Mouse (Mus musculus) embryonic facial prominence, embryonic 15.5 days (tissue): ENCODE results near the gene Plcb4. TPM values are rescaled to one million over a fixed set of nuclear protein-coding genes. Genes with fewer than 3 reads are reported as not detected.
A peak's percentile ranks its signal among the peaks of the same experiment; 100 is the strongest.

ENCODE experiments used
- ATAC-seq: fragments of 200-750 bp; cut with Nextera tagmentation; 2 replicates; pipeline ENCODE4 v1.8.0; 2017; ENCODE audit warnings: low read depth, moderate TSS enrichment; ENCODE audit not compliant: insufficient number of reproducible peaks, low FRiP score, low TSS enrichment
- H3K27ac ChIP-seq: fragments of 300-500 bp; sonication (generic); replicated peaks from 2 replicates; pipeline ENCODE4 v1.5.1; 2015; ENCODE audit warnings: mild to moderate bottlenecking, inconsistent platforms
- H3K27me3 ChIP-seq: fragments of 300-500 bp; sonication (generic); 2 replicates; pipeline ENCODE4 v1.6.1; 2015; ENCODE audit warnings: inconsistent platforms
- H3K36me3 ChIP-seq: fragments of 300-500 bp; sonication (generic); 2 replicates; pipeline ENCODE4 v1.6.1; 2015; ENCODE audit warnings: mild to moderate bottlenecking, inconsistent platforms
- H3K4me1 ChIP-seq: fragments of 300-500 bp; sonication (generic); 2 replicates; pipeline ENCODE4 v1.6.1; 2015; ENCODE audit warnings: inconsistent platforms
- H3K4me2 ChIP-seq: fragments of 300-500 bp; sonication (generic); replicated peaks from 2 replicates; pipeline ENCODE4 v1.6.1; 2015; ENCODE audit warnings: mild to moderate bottlenecking, inconsistent platforms
- H3K4me3 ChIP-seq: fragments of 300-500 bp; sonication (generic); replicated peaks from 2 replicates; pipeline ENCODE4 v1.5.1; 2015; ENCODE audit warnings: mild to moderate bottlenecking, inconsistent platforms
- H3K9ac ChIP-seq: fragments of 300-500 bp; sonication (generic); 2 replicates; pipeline ENCODE4 v1.6.1; 2015; ENCODE audit warnings: inconsistent platforms
- H3K9me3 ChIP-seq: fragments of 300-500 bp; sonication (generic); replicated peaks from 2 replicates; pipeline ENCODE4 v1.6.1; 2016; ENCODE audit warnings: inconsistent platforms
- WGBS: fragments of 180-500 bp; shearing (Covaris S2); methylation state at CpG from one replicate; pipeline ENCODE4 v1.1.7; 2015; 5-methylcytosine and 5-hydroxymethylcytosine counted together
- polyA plus RNA-seq: library from polyadenylated mRNA; unstranded; fragments of >200 nt; fragmentation: Nextera tagmentation; extraction: Ambion mirVana; gene quantifications from 2 replicates; pipeline ENCODE4 v1.2.1, GENCODE M21; 2015

The Plcb4 gene
- polyA plus RNA-seq, 1 experiment from 2014 or later, result 20.6 TPM

DNA sequence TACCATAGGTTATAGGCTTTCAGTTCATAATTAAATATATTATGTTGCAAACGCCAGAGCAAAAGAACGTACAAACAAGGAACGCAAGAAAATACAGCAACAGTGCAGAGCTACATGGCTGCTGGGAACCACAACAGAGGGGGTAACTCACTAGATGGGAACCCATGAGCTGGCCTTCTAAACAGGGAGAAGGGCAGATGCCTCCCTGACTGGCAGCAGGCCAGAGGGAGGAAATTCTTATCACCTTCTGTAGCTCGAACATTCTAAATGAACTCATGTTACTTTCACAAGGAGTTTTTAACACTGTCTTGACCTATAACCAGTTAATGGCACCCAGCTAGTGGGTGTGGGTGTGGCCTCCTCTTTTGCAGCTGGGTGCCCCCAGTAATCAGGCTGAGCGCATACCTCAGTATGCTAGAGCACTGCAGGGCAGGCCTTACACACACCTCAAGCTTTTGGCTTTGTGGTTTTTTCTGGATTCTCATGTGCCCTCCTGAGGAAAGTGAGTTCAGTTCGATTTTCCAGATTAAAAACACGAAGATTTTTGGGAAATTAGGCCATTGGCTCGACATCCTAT lies 102.5 kb downstream of the Plcb4 start:
- Histone ChIP-seq H3K27ac (no peak overlapping the region), H3K9ac (no peak overlapping the region), H3K4me2 (no peak overlapping the region), H3K27me3 (no peaks in the 10 kb centered on the region), H3K4me3 (no peak overlapping the region), H3K9me3 (no peaks in the 10 kb centered on the region), H3K36me3 (no peaks in the 10 kb centered on the region), H3K4me1 (peaks cover 9% of the 10 kb centered on the region; the same call in 1 of the 2 replicates)
- WGBS, result 62% methylated on average over 8 of the region's 8 CpGs
- no peak for ATAC-seq

DNA sequence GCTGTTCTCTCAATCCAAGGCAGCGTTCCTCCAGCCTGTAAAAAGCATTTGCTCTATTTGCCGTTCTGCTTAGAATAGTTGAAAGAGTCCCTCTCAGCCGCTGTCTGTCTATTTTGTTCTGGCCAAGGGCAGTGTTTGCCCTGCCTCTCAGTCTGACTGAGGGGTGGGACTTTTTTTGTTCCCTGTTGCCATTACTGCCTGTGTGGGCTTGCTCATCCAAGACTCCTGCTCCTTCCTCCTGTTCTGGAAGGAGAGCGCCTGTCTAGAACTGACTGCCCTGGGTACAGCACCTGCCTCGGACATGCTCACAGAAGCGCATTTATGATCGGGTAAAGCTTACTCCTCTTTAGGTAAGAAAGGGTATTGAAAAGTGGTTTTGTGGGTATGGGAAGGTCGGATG lies 105.9 kb downstream of the Plcb4 start:
- H3K27ac ChIP-seq, result no peak overlapping the region
- peaks cover 6% of the 10 kb centered on the region; the same call in 1 of the 2 replicates for H3K4me1 ChIP-seq
- no peak overlapping the region for H3K4me2 ChIP-seq
- no peaks in the 10 kb centered on the region for H3K9me3 ChIP-seq
- H3K27me3 ChIP-seq, result no peaks in the 10 kb centered on the region
- H3K9ac ChIP-seq, result no peak overlapping the region
- H3K36me3 ChIP-seq, result no peaks in the 10 kb centered on the region
- H3K4me3 ChIP-seq, result no peak overlapping the region
- 41% methylated on average over 8 of the region's 8 CpGs for WGBS
- ATAC-seq, result no peak

DNA sequence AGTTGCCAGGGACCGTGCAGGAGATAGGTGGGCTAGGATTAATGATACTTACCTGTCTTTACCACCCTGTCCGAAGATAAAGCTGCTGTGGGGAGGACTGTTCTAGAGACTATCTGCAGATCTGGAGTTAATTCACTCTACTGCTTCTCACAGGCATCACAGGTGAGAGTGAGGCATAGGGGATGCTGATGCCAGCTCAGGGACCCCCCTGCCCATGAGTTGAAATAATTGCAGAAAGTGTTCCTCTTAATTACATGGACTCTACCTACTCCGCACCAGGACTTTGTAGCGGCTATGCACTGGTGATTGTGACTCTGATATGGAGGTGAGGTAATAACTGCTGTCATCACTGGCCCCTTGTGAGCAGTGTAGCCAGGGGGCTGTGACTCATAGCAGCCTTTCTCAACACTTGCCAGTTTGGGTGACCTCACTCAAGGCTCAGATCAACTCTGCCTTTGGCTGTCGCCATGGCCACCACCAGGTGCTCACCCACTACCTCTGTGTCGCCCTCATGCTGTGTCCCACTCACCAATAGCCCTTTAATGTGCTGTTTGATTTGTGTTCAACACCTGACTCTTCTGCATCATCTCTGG lies 107.8 kb downstream of the Plcb4 start:
- Histone ChIP-seq H3K36me3 (no peaks in the 10 kb centered on the region), H3K9ac (no peak overlapping the region), H3K4me1 (no peaks in the 10 kb centered on the region), H3K9me3 (no peaks in the 10 kb centered on the region), H3K4me3 (no peak overlapping the region), H3K27me3 (no peaks in the 10 kb centered on the region), H3K4me2 (no peak overlapping the region), H3K27ac (no peak overlapping the region)
- ATAC-seq, result peak; percentile 47; the same call in 1 of the 2 replicates
- 75% methylated on average over 6 of the region's 6 CpGs for WGBS

DNA sequence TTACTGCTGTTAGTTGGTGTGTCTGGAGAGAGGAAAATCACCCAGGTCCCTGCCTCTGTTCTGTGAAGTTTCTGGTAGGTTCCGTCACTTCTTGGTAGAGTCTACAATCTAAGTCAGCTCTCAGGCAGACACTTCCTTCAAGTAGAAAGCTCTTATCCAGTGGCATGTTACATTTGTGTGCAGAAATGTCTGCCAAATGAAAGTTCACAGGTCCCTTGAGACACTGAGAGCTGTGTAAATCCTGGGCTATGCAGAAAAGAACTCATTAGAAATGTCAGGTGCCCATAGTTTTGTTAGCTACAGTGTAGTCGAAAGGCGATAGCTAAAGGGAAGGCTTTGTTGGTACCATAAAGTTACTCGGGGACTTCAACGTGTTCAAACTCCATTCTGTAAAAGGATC lies 108.7 kb downstream of the Plcb4 start:
- ATAC-seq, result no peak; the same call in 1 of the 2 replicates
- no peak overlapping the region for H3K4me2 ChIP-seq
- H3K27ac ChIP-seq, result no peak overlapping the region
- H3K36me3 ChIP-seq, result no peaks in the 10 kb centered on the region
- H3K4me3 ChIP-seq, result no peak overlapping the region
- no peaks in the 10 kb centered on the region for H3K27me3 ChIP-seq
- 69% methylated on average over 5 of the region's 5 CpGs for WGBS
- no peak overlapping the region for H3K9ac ChIP-seq
- no peaks in the 10 kb centered on the region for H3K4me1 ChIP-seq
- H3K9me3 ChIP-seq, result no peaks in the 10 kb centered on the region

DNA sequence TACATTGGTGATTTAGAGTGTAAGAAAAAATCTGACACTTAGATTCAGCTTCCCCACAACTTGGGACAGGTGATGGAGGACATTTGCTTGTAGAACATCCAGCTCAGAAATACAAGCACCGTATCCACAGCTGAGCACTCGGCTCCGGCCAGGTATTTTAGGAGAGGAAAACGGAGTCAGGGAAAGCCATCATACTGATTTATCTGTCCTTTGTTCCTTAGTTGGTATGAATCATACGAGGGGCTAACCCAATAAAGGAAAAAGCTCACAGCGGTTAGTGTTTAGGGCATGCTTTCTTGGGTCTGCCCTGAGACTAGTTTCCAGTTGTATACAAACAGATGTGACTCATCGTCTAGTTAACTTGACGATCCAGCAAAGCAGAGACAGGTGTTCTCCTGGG lies 110.9 kb downstream of the Plcb4 start:
- ATAC-seq, result no peak
- H3K4me3 ChIP-seq, result no peak overlapping the region
- no peaks in the 10 kb centered on the region for H3K4me1 ChIP-seq
- no peaks in the 10 kb centered on the region for H3K36me3 ChIP-seq
- no peak overlapping the region for H3K27ac ChIP-seq
- WGBS, result 62% methylated on average over 8 of the region's 8 CpGs
- no peaks in the 10 kb centered on the region for H3K9me3 ChIP-seq
- no peak overlapping the region for H3K9ac ChIP-seq
- H3K4me2 ChIP-seq, result no peak overlapping the region
- H3K27me3 ChIP-seq, result no peaks in the 10 kb centered on the region

DNA sequence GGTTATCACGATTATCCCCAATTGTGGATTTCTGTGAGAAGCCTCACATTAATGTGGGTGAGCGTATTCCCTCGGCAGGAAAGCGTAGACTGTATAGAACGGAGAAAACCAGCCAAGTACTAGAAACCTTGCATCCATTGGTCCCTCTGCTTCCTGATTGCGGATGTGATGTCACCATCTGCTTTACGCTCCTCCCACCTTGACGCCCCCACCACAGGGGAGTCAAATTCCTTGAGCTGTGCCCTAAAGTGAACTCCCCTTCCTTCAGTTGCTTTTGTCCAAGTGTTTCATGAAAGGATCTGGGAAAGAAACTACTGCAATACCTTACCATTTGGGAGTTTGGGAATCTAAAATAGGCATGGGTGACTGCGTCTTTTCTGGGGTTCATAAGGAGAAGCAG lies 111.4 kb downstream of the Plcb4 start:
- H3K4me2 ChIP-seq, result no peak overlapping the region
- H3K27me3 ChIP-seq, result no peaks in the 10 kb centered on the region
- H3K4me1 ChIP-seq, result no peaks in the 10 kb centered on the region
- 88% methylated on average over 9 of the region's 9 CpGs for WGBS
- no peak overlapping the region for H3K4me3 ChIP-seq
- no peak overlapping the region for H3K27ac ChIP-seq
- H3K9me3 ChIP-seq, result no peaks in the 10 kb centered on the region
- H3K9ac ChIP-seq, result no peak overlapping the region
- H3K36me3 ChIP-seq, result no peaks in the 10 kb centered on the region
- no peak for ATAC-seq

DNA sequence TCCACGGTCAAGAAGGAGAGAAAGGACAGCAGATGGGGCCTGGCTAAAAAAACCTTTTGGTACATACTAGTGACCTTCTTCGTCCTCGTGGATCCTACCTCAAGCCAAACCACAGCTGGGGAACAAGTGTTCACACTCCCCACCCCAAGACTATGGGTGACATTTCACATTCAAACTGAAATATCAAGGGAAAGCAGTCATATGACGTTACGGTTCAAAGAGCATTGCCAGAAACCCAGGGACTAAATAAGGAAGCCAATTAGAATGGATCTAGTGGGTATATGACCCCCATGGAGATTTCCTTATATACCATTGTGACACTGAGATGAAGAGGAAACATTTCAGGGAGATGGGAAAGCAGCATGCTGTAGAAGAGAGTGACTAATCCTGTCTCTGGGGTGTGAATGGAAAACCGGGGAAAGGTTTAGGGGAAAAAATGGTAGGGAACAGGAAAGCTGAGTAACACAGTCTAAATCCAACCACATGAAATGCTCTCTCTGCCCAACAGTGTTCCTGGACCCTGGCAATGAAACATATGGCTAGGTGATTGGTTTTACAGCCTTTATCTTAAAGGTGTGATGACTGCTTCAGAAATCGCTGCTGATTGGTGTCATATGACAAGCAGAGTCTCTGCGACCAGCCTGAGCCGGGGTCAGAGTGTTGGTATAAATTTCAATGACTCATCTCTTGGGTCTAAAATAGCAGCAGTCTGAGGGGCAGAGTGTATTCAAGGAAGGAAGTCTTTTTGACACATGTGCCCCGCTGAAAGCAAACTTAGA lies 114.6 kb downstream of the Plcb4 start:
- H3K36me3 ChIP-seq, result no peaks in the 10 kb centered on the region
- ATAC-seq, result no peak
- WGBS, result 54% methylated on average over 10 of the region's 10 CpGs
- H3K9ac ChIP-seq, result no peak overlapping the region
- H3K4me1 ChIP-seq, result no peaks in the 10 kb centered on the region
- H3K4me2 ChIP-seq, result no peak overlapping the region
- no peak overlapping the region for H3K27ac ChIP-seq
- no peaks in the 10 kb centered on the region for H3K9me3 ChIP-seq
- no peak overlapping the region for H3K4me3 ChIP-seq
- no peaks in the 10 kb centered on the region for H3K27me3 ChIP-seq

DNA sequence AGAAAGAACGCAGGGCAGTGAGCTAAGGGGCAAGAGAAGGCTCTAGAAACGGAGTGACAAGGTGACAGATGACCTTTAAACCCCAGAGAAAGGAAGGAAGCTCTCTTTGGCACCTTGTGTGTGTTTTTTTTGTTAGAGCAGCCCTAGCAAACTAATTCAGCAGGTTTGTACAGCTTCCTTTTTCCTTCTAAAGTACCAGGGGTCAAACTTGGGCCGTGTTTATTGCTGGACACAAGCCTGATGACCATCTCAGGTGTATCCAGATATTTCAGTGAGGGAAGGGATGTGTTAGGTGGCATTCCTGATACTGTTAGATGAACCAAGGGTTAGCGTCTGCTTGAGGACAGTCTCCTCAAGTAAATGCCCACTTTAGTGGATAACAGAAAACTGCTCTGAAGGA lies 116.2 kb downstream of the Plcb4 start:
- ATAC-seq, result no peak
- WGBS, result 64% methylated on average over 4 of the region's 4 CpGs
- H3K9ac ChIP-seq, result no peak overlapping the region
- no peak overlapping the region for H3K4me3 ChIP-seq
- no peaks in the 10 kb centered on the region for H3K27me3 ChIP-seq
- no peak overlapping the region for H3K4me2 ChIP-seq
- no peaks in the 10 kb centered on the region for H3K4me1 ChIP-seq
- H3K36me3 ChIP-seq, result no peaks in the 10 kb centered on the region
- H3K9me3 ChIP-seq, result no peaks in the 10 kb centered on the region
- no peak overlapping the region for H3K27ac ChIP-seq

DNA sequence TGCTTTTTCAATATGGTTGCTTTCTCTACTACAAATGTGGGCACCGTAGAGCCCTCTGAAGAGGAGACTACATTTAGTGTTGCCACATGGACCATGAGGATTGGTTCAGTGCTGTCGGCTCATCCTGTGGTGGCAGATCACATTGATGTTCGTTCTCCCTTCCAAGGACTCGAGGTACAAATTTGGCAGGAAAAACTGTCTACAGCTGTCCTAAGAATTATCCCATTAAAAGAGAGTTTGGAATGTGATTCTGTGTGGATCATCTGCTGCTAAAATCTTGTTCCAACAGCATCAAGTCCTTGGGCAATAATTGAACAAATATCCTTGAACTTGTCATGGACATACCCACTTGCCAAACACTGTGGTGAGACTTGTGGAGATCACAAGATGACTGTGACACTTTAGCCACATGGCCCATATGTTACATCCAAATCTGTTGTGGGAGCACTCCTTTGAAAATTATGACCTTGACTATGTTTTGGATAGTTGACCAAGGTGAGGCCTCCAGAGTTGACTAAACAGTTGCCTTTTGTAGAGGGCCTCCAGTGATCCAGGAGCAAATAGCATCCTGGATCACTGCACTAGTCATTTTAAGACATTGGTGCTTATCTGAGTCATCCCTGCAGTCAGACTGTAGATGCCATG lies 117.4 kb downstream of the Plcb4 start:
- H3K9me3 ChIP-seq, result no peaks in the 10 kb centered on the region
- H3K9ac ChIP-seq, result no peak overlapping the region
- H3K4me1 ChIP-seq, result no peaks in the 10 kb centered on the region
- H3K27me3 ChIP-seq, result no peaks in the 10 kb centered on the region
- ATAC-seq, result no peak
- no peaks in the 10 kb centered on the region for H3K36me3 ChIP-seq
- WGBS, result 86% methylated on average over 4 of the region's 4 CpGs
- H3K4me3 ChIP-seq, result no peak overlapping the region
- no peak overlapping the region for H3K27ac ChIP-seq
- H3K4me2 ChIP-seq, result no peak overlapping the region

DNA sequence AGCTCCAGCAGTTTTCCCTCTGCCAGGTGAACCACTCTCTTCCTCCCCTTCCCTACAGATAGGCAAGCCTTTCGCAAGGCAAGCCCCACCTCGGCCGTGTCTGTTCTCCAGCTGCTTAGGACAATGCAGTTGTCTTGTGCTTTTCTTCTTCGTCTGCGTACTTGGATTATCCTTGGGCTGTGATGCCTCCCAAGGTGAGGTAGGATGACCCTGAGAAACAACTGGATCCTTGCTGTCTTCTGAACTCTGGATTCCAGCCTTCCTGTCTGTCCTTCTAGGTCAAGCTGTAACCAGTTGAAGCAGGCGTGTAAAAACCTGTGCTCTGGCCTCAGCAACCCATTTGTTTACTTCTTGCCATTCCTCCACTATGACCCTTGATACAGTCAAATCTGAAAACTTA lies 122.6 kb downstream of the Plcb4 start:
- 73% methylated on average over 6 of the region's 6 CpGs for WGBS
- Histone ChIP-seq H3K4me1 (0 out of 2 replicates have a peak, but pooled peaks cover 6% of the 10 kb centered on the region), H3K9me3 (no peaks in the 10 kb centered on the region), H3K27me3 (no peaks in the 10 kb centered on the region), H3K36me3 (no peaks in the 10 kb centered on the region), H3K27ac (no peak overlapping the region), H3K4me2 (no peak overlapping the region), H3K9ac (no peak overlapping the region), H3K4me3 (no peak overlapping the region)
- ATAC-seq, result no peak

DNA sequence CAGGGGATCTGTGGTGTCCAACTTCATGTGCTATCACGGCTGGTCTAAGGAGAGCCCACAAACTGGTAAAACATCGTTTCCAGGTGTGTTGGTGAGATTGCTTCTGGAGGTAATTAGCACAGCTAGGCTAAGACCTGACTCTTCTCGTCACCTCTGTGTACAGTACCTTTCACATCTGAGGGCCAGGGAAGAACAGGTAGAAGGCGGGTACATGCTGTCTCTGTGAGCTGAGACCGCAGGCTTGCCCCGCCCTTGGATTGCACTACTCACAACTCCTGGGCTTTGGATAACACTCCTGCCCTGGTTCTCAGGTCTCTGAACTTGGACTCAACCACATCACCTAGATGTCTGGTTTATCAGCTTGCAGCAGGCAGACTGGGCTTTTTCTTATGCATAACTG lies 128.6 kb downstream of the Plcb4 start:
- Histone ChIP-seq H3K4me2 (no peak overlapping the region), H3K4me1 (0 out of 2 replicates have a peak, but pooled peaks cover 6% of the 10 kb centered on the region), H3K27me3 (no peaks in the 10 kb centered on the region), H3K4me3 (no peak overlapping the region), H3K36me3 (no peaks in the 10 kb centered on the region), H3K27ac (no peak overlapping the region), H3K9ac (no peak overlapping the region), H3K9me3 (no peaks in the 10 kb centered on the region)
- WGBS, result 87% methylated on average over 6 of the region's 6 CpGs
- ATAC-seq, result no peak
